Mouse (Mus musculus): ENCODE data around the gene C1qtnf4. TPM values are rescaled to one million over a fixed set of nuclear protein-coding genes. Genes with fewer than 3 reads are reported as not detected.

C1qtnf4 gene
- total RNA-seq (2023) = 0.59 TPM

GRCm38 (mm10) chr2:90885218-90886041 is at the start of gene C1qtnf4:
C1qtnf4 (plus strand) TSS chr2:90885860.

GRCm38 (mm10) chr2:90846955-90847680 is 38.5 kb upstream of the C1qtnf4 start, which contains the start of gene Mtch2:
Mtch2 (plus strand) TSS chr2:90847155.

GRCm38 (mm10) chr2:90904076-90904855 is 18.6 kb downstream of the C1qtnf4 start, which contains the start of the genes Kbtbd4 and Ndufs3:
Kbtbd4 (plus strand) TSS chr2:90904740.
Ndufs3 (minus strand) TSS chr2:90904827.

Other genes with a start within 250 kb of the C1qtnf4 start
- gene Nup160, start 208.6 kb upstream of the C1qtnf4 start, total RNA-seq (2023) = 64.3 TPM
- gene Fnbp4, start 140.5 kb upstream of the C1qtnf4 start, total RNA-seq (2023) = 280 TPM
- gene Agbl2, start 103.1 kb upstream of the C1qtnf4 start, total RNA-seq (2023) = not detected
- 78.9 TPM for gene Mtch2, start 38.7 kb upstream of the C1qtnf4 start, total RNA-seq (2023)
- 23.6 TPM for gene Kbtbd4, start 18.9 kb downstream of the C1qtnf4 start, total RNA-seq (2023)
- gene Ndufs3, start 19.0 kb downstream of the C1qtnf4 start, total RNA-seq (2023) = 132 TPM
- 96.3 TPM for gene Celf1, start 54.5 kb downstream of the C1qtnf4 start, total RNA-seq (2023)
- gene Rapsn, start 149.8 kb downstream of the C1qtnf4 start, total RNA-seq (2023) = not detected
- gene Psmc3, start 168.1 kb downstream of the C1qtnf4 start, total RNA-seq (2023) = 115 TPM
- 18.3 TPM for gene Slc39a13, start 184.6 kb downstream of the C1qtnf4 start, total RNA-seq (2023)
- gene Spi1, start 196.5 kb downstream of the C1qtnf4 start, total RNA-seq (2023) = 13.2 TPM
- gene Mybpc3, start 232.3 kb downstream of the C1qtnf4 start, total RNA-seq (2023) = not detected